Mouse (Mus musculus): ENCODE results near the gene Ckap4. TPM values are rescaled to one million over a fixed set of nuclear protein-coding genes. Genes with fewer than 3 reads are reported as not detected.
A peak's percentile ranks its signal among the peaks of the same experiment; 100 is the strongest.

Ckap4 gene
- 11.4 and 12.7 TPM in 2 replicates for polyA plus RNA-seq (2015; fragmentation: Nextera tagmentation; extraction: Ambion mirVana)

DNA sequence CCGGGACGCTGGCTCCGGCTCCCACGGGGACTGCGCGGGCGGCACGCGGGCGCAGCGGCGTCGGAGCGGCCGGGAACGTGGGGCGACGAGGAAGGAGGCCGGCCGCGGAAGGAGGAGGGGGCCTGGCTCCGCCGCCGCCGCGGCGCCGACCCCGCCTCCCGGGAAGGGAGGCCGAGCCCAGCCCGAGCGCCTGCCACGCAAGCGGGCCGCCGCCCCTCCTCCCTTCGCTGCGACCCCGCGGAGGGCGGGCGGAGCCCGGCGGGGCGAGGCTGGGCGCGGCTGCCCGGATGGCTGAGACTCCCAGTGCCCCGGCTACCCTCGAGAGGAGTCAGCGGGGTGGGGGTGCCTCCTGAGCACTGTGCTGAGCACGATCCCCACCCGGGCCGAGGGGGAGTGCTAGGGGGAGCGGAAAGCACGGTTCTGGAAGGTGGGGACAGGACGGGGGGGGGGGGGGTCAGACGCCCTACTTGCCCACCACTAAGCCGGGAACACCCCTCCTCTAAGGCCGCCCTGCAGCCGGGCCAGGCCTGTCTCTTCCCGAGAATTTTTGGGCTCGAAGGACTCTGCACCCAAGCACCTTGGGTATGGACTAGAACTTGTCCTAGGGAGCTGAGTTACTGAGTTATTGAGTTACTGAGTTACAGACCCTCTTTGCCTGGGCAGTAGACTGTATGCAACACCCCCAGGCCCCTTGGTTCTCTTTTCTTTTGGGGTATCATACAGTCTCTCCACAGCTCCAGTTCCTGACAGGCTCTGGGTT lies at the start of gene Ckap4:
Ckap4 (minus strand) TSS at position 151 of the 760 bp plus-strand sequence.
- peak; percentile 52 for DNase-seq (ENCODE audit: low spot score)

- DNase-seq (ENCODE audit: low spot score), result no peak
Observed at GRCm38 (mm10) chr10:84582236-84582635, 48.4 kb upstream of the Ckap4 start.

GRCm38 (mm10) chr10:84581191-84581590 lies 47.3 kb upstream of the Ckap4 start:
- DNase-seq (ENCODE audit: low spot score), result no peak

DNA sequence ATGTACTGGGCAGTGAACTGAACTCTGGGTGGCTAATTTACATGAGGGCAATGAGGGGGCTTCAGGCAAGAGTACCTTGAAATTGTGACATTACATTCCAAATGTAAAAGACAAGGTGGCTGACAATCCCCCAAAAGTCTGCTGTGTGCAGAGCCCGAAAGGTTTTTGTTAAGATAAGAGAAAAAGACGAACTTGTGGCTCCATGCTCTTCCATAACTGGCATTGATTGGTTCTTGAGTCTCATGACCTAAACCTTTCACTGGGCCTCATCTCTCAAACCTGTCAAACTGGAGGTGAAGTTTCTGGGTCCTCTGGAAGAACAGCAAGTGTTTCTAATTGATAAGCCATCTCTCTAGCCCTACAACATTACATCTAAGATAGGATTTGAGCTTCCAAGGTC lies 45.7 kb upstream of the Ckap4 start:
- no peak for DNase-seq (ENCODE audit: low spot score)

GRCm38 (mm10) chr10:84578738-84579137 lies 44.9 kb upstream of the Ckap4 start:
- DNase-seq (ENCODE audit: low spot score), result no peak

DNA sequence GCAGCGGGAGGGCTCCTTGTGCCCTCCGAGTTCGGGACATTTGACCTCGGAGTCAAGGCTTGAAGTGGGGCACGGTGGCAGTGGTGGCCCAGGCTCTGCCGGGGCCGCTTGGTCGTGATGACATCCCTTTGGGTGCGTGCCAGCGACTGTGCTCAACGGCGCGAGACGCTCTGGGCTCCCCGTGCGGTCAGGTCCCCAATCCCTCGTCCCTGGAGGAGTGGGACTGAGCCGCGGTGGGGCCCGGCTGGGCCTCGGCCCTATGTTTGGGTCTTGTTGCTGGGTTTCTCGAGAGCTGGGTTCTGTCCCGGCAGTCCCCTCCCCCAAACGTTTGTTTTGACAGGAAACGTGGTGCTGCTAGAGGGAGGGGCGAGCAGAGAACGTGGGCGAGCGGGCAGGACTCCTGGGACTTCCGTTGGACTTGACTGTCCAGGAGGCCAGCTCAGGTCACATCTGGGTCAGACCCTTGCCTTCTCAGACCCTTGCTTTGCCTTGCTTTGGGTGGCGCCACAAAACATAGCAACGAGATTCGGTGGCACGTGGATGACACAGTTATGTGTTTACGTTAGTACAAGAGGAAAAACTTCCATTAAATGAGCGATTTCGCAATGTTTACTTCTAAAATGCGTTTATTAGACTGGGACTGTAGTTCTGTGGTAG lies 43.3 kb upstream of the Ckap4 start:
- peak; percentile 73 for DNase-seq (ENCODE audit: low spot score)

GRCm38 (mm10) chr10:84576395-84577070 lies 42.7 kb upstream of the Ckap4 start, which contains the start of gene Tcp11l2:
Gene Tcp11l2 (plus strand): TSS chr10:84576626.
- DNase-seq (ENCODE audit: low spot score), result peak; percentile 96

- no peak for DNase-seq (ENCODE audit: low spot score)
Observed at GRCm38 (mm10) chr10:84576029-84576394, 42.1 kb upstream of the Ckap4 start.

GRCm38 (mm10) chr10:84573671-84574420 lies 40.0 kb upstream of the Ckap4 start:
- no peak for DNase-seq (ENCODE audit: low spot score)

DNA sequence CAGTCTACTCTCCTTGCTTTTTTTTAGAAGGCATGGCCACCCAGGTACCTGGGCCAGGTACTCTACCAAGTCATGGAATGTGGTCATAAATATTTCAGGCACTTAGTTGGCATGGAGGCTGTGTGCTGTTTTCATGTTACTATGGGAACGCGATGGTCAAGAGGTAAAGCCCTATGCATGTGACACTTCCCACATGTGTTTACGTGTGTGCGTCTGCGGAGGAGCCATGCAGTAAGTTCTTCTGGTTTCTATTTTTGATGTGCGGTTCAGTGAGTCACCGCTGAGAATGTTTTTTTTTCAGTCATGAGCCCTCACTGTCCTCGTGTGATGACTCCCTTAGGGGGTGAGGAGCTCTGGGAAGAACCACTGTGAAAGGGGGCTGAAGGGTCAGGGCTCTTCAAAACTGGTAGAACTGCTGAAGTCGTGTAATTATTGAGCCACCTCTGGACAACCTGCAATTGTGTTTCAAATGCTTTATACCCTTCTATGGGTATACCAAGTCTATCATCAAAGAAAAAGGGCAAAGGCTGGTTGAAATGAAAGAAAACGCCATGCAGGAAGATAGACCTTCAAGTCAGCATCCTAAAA lies 37.3 kb upstream of the Ckap4 start:
- no peak for DNase-seq (ENCODE audit: low spot score)

DNA sequence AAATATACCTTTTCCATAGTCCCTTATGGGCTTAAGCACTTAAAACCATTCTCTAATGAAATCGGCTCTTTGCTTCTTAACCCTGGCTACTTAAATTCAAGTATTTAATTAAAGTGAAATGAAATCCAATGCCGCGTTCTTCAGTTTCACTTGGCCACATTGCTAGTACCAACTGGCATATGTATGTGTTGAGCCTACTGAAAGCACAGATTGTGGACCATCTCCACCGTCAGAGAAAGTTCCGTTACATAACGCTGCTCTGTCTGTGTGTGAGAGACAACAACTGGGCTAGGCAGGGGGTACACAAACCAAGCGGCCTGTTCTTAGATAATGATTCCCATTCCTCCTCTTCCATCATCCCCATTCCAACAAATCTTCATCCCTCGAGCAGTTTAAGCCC lies 30.6 kb upstream of the Ckap4 start:
- no peak for DNase-seq (ENCODE audit: low spot score)

DNA sequence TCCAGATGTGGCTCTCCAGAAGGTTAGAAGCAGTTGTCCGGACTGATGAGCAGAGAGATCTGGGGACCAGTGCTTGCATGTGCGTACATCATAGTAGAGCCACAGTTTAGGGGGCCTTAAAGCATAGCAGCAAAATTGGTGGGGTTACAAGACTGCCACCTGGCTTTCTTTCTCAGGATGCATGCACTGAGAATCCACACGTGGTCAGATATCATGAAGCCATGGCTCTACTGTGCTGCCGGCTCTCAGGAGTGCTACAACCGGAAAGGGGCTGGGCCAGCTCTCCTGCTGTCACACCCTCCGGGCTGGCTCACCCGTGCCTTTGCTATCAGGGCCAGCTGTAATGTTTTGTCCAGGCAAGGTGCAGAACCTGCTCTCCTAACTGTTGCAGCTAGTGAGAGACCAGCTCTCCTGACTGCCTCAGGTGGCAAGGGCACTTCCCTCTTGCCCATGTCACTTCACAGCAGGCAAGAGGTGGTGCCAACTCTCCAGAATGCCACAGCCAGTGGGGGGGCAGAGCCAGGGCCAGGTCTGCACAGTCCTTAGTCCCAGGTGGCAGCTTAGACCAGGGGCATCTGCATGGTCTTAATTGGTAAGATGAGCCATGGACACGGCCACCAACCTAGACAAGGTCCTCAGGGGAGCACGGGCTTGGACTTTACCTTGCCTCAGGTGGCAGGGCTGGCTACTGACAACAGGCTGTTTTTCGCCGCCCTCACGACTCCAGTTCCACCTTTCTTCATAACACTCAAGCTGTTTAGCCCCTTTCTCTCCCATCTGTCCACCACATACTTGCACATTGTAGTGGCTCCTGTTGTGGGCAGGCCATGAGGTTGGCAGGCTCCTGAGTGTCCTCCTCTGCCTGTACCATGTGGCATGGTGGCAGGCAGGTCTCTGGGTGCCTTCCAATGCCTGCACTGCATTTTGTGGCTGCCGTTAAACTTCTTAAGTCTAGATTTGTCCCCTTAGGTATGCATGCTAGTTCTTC lies 29.0 kb upstream of the Ckap4 start:
- peak; percentile 43 for DNase-seq (ENCODE audit: low spot score)

- no peak for DNase-seq (ENCODE audit: low spot score)
Observed at GRCm38 (mm10) chr10:84562121-84562520, 28.3 kb upstream of the Ckap4 start.

- DNase-seq (ENCODE audit: low spot score), result no peak
Observed at GRCm38 (mm10) chr10:84559986-84560385, 26.1 kb upstream of the Ckap4 start.

DNA sequence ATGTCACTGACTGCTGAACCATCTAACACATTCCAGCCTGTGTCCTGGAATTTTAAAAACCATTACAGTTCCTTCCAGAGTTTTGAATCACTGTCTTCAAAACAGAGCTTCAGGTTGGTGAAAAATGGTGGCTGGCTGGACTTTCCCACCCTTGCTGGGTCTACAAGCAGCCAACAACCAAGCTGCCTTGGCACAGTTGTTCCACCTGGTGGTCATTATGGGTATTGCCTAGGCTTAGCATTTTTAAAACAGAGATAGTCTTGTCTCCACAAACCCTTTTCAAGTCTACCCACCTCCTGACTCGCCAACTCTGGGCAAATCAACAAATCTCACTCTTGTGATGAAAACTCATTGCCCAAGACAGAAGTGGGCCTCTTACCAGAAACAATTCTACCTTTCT lies 24.6 kb upstream of the Ckap4 start:
- peak; percentile 15 for DNase-seq (ENCODE audit: low spot score)

- no peak for DNase-seq (ENCODE audit: low spot score)
Observed at GRCm38 (mm10) chr10:84556120-84556519, 22.3 kb upstream of the Ckap4 start.

DNA sequence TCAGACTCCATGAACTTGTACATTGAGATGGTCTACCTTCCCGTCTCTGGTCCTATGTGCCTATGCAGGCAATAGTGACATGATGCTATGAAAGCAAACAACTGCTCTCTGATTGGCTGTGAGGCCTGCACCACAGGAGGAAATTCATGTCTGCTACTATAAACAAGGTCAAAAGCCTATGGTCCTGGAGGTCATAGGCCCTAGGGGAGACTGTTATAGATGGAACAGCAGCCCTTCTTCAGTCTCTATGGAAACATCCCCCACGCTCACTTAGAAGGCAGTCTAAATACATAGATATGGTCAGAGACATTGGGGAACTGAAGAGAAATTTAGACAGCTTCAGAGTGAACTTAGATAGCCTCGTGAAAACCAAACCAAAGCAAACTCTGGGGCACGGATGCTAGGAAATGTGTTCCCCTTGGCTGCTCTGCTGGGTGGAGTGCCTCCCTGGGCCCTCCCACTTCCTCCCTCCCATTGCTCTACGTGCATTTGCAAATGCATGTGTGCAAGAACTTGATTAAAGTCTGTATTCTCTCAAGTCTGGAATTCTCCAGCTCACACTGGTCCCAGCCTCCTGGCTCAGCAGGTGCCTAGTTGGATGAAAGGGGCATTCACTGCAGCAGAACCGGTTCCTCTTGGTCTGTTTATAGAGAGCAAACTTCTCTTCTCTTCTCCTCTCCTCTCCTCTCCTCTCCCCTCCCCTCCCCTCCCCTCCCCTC lies 20.6 kb upstream of the Ckap4 start:
- no peak for DNase-seq (ENCODE audit: low spot score)

GRCm38 (mm10) chr10:84552477-84552876 lies 18.6 kb upstream of the Ckap4 start:
- DNase-seq (ENCODE audit: low spot score), result no peak

GRCm38 (mm10) chr10:84551846-84552245 lies 18.0 kb upstream of the Ckap4 start:
- no peak for DNase-seq (ENCODE audit: low spot score)
